Mouse (Mus musculus) lung, embryonic 15.5 days (tissue): ENCODE data around the gene Loxl4. TPM values are rescaled to one million over a fixed set of nuclear protein-coding genes. Genes with fewer than 3 reads are reported as not detected.

Experiments used
- ATAC-seq: fragments of 200-750 bp; cut with Nextera tagmentation; 2 replicates; pipeline ENCODE4 v1.8.0; 2017; ENCODE audit warnings: moderate number of reproducible peaks, borderline replicate concordance; ENCODE audit not compliant: low FRiP score, low TSS enrichment; ENCODE audit errors: extremely low read depth
- H3K27ac ChIP-seq: fragments of 300-500 bp; sonication (generic); 2 replicates; pipeline ENCODE4 v1.5.1; 2015; ENCODE audit warnings: moderate library complexity, mild to moderate bottlenecking, inconsistent platforms
- H3K27me3 ChIP-seq: fragments of 300-500 bp; sonication (generic); 2 replicates; pipeline ENCODE4 v1.6.1; 2015; ENCODE audit warnings: inconsistent platforms
- H3K36me3 ChIP-seq: fragments of 300-500 bp; sonication (generic); 2 replicates; pipeline ENCODE4 v1.6.1; 2015; ENCODE audit warnings: inconsistent platforms
- H3K4me1 ChIP-seq: fragments of 300-500 bp; sonication (generic); 2 replicates; pipeline ENCODE4 v1.6.1; 2015; ENCODE audit warnings: inconsistent platforms
- H3K4me2 ChIP-seq: fragments of 300-500 bp; sonication (generic); 2 replicates; pipeline ENCODE4 v1.6.1; 2015; ENCODE audit warnings: inconsistent platforms, mild to moderate bottlenecking, moderate library complexity
- H3K4me3 ChIP-seq: fragments of 300-500 bp; sonication (generic); 2 replicates; pipeline ENCODE4 v1.5.1; 2015; ENCODE audit warnings: mild to moderate bottlenecking, inconsistent platforms
- H3K9ac ChIP-seq: fragments of 300-500 bp; sonication (generic); 2 replicates; pipeline ENCODE4 v1.6.1; 2015; ENCODE audit warnings: inconsistent platforms
- H3K9me3 ChIP-seq: fragments of 300-500 bp; sonication (generic); 2 replicates; pipeline ENCODE4 v1.6.1; 2016; ENCODE audit warnings: inconsistent platforms
- WGBS: fragments of 180-500 bp; shearing (Covaris S2); methylation state at CpG from one replicate; pipeline ENCODE4 v1.1.7; 2015; 5-methylcytosine and 5-hydroxymethylcytosine counted together
- polyA plus RNA-seq: library from polyadenylated mRNA; unstranded; fragments of >200 nt; fragmentation: Nextera tagmentation; extraction: Ambion mirVana; gene quantifications from 2 replicates; pipeline ENCODE4 v1.2.1, GENCODE M21; 2015

Gene Loxl4
- polyA plus RNA-seq, 1 experiment from 2014 or later = 0.65 TPM

- no peak for ATAC-seq
- no peak overlapping the region for H3K4me2 ChIP-seq
- H3K4me3 ChIP-seq = no peak overlapping the region
- WGBS = 69% methylated on average over 8 of the region's 8 CpGs
- no peaks in the 10 kb centered on the region for H3K4me1 ChIP-seq
- H3K27ac ChIP-seq = no peak overlapping the region
- H3K36me3 ChIP-seq = no peaks in the 10 kb centered on the region
- no peak overlapping the region for H3K9ac ChIP-seq
- H3K9me3 ChIP-seq = no peaks in the 10 kb centered on the region
- no peaks in the 10 kb centered on the region for H3K27me3 ChIP-seq
These were observed 10.0 kb downstream of the Loxl4 start for GRCm38 (mm10) chr19:42602576-42602975.

GRCm38 (mm10) chr19:42602041-42602440, 10.6 kb downstream of the Loxl4 start:
- no peak for ATAC-seq
- Histone ChIP-seq H3K4me1 (no peaks in the 10 kb centered on the region), H3K9ac (no peak overlapping the region), H3K36me3 (no peaks in the 10 kb centered on the region), H3K4me2 (no peak overlapping the region), H3K27ac (no peak overlapping the region), H3K9me3 (no peaks in the 10 kb centered on the region), H3K27me3 (no peaks in the 10 kb centered on the region), H3K4me3 (no peak overlapping the region)
- WGBS = 62% methylated on average over 8 of the region's 8 CpGs

GRCm38 (mm10) chr19:42601445-42601844, 11.2 kb downstream of the Loxl4 start:
- WGBS = 70% methylated on average over 2 of the region's 2 CpGs
- H3K4me3 ChIP-seq = no peak overlapping the region
- no peak overlapping the region for H3K9ac ChIP-seq
- H3K27ac ChIP-seq = no peak overlapping the region
- H3K4me2 ChIP-seq = no peak overlapping the region
- H3K9me3 ChIP-seq = no peaks in the 10 kb centered on the region
- H3K36me3 ChIP-seq = no peaks in the 10 kb centered on the region
- H3K27me3 ChIP-seq = no peaks in the 10 kb centered on the region
- ATAC-seq = no peak
- H3K4me1 ChIP-seq = no peaks in the 10 kb centered on the region

GRCm38 (mm10) chr19:42600591-42600990, 12.0 kb downstream of the Loxl4 start:
- Histone ChIP-seq H3K4me3 (no peak overlapping the region), H3K27ac (no peak overlapping the region), H3K4me1 (no peaks in the 10 kb centered on the region), H3K4me2 (no peak overlapping the region), H3K36me3 (no peaks in the 10 kb centered on the region), H3K9ac (no peak overlapping the region), H3K9me3 (no peaks in the 10 kb centered on the region), H3K27me3 (no peaks in the 10 kb centered on the region)
- 59% methylated on average over 3 of the region's 3 CpGs for WGBS
- no peak for ATAC-seq

GRCm38 (mm10) chr19:42599891-42600290, 12.7 kb downstream of the Loxl4 start:
- Histone ChIP-seq H3K36me3 (no peaks in the 10 kb centered on the region), H3K4me2 (no peak overlapping the region), H3K4me1 (no peaks in the 10 kb centered on the region), H3K27ac (no peak overlapping the region), H3K27me3 (no peaks in the 10 kb centered on the region), H3K9ac (no peak overlapping the region), H3K4me3 (no peak overlapping the region), H3K9me3 (no peaks in the 10 kb centered on the region)
- ATAC-seq = no peak
- WGBS = 74% methylated on average over 17 of the region's 17 CpGs

- no peaks in the 10 kb centered on the region for H3K27me3 ChIP-seq
- H3K9ac ChIP-seq = no peak overlapping the region
- WGBS = 92% methylated on average over 6 of the region's 6 CpGs
- no peaks in the 10 kb centered on the region for H3K9me3 ChIP-seq
- no peak overlapping the region for H3K4me3 ChIP-seq
- H3K4me1 ChIP-seq = no peaks in the 10 kb centered on the region
- no peak for ATAC-seq
- no peaks in the 10 kb centered on the region for H3K36me3 ChIP-seq
- H3K4me2 ChIP-seq = no peak overlapping the region
- no peak overlapping the region for H3K27ac ChIP-seq
These were observed 14.7 kb downstream of the Loxl4 start for GRCm38 (mm10) chr19:42597896-42598295.

GRCm38 (mm10) chr19:42597286-42597685, 15.3 kb downstream of the Loxl4 start:
- Histone ChIP-seq H3K4me3 (no peak overlapping the region), H3K27ac (no peak overlapping the region)
- ATAC-seq = no peak

GRCm38 (mm10) chr19:42595066-42595465, 17.5 kb downstream of the Loxl4 start:
- Histone ChIP-seq H3K36me3 (no peaks in the 10 kb centered on the region; the same call in 1 of the 2 replicates), H3K4me1 (no peaks in the 10 kb centered on the region), H3K9ac (no peak overlapping the region), H3K27ac (no peak overlapping the region), H3K4me3 (no peak overlapping the region), H3K4me2 (no peak overlapping the region), H3K27me3 (no peaks in the 10 kb centered on the region), H3K9me3 (no peaks in the 10 kb centered on the region)
- ATAC-seq = no peak
- WGBS = 89% methylated on average over 6 of the region's 6 CpGs

More at GRCm38 (mm10) chr19:42597286-42597685, 15.3 kb downstream of the Loxl4 start:
- no peaks in the 10 kb centered on the region for H3K36me3 ChIP-seq
- WGBS = 93% methylated on average over 12 of the region's 12 CpGs
- no peak overlapping the region for H3K4me2 ChIP-seq
- no peaks in the 10 kb centered on the region for H3K27me3 ChIP-seq
- no peaks in the 10 kb centered on the region for H3K4me1 ChIP-seq
- no peaks in the 10 kb centered on the region for H3K9me3 ChIP-seq
- H3K9ac ChIP-seq = no peak overlapping the region

GRCm38 (mm10) chr19:42593456-42593855, 19.2 kb downstream of the Loxl4 start:
- no peak for ATAC-seq
- H3K27ac ChIP-seq = no peak overlapping the region
- H3K4me3 ChIP-seq = no peak overlapping the region
- no peak overlapping the region for H3K4me2 ChIP-seq
- no peaks in the 10 kb centered on the region for H3K9me3 ChIP-seq
- H3K36me3 ChIP-seq = no peaks in the 10 kb centered on the region; the same call in 1 of the 2 replicates
- 76% methylated on average over 6 of the region's 6 CpGs for WGBS
- no peaks in the 10 kb centered on the region for H3K4me1 ChIP-seq
- no peaks in the 10 kb centered on the region for H3K27me3 ChIP-seq
- no peak overlapping the region for H3K9ac ChIP-seq

- Histone ChIP-seq H3K4me3 (no peak overlapping the region), H3K27ac (no peak overlapping the region), H3K9me3 (no peaks in the 10 kb centered on the region), H3K9ac (no peak overlapping the region), H3K27me3 (no peaks in the 10 kb centered on the region), H3K4me2 (no peak overlapping the region), H3K4me1 (peaks cover 7% of the 10 kb centered on the region), H3K36me3 (no peaks in the 10 kb centered on the region; the same call in 1 of the 2 replicates)
- WGBS = 64% methylated on average over 14 of the region's 14 CpGs
- ATAC-seq = no peak
These were observed 21.1 kb downstream of the Loxl4 start for GRCm38 (mm10) chr19:42591534-42591933.

GRCm38 (mm10) chr19:42589246-42589645, 23.4 kb downstream of the Loxl4 start:
- Histone ChIP-seq H3K36me3 (peaks cover under 1% of the 10 kb centered on the region; the same call in 1 of the 2 replicates), H3K27me3 (no peaks in the 10 kb centered on the region), H3K4me1 (peaks cover 7% of the 10 kb centered on the region), H3K9me3 (no peaks in the 10 kb centered on the region), H3K27ac (no peak overlapping the region), H3K4me2 (no peak overlapping the region), H3K9ac (no peak overlapping the region), H3K4me3 (no peak overlapping the region)
- WGBS = 58% methylated on average over 1 of the region's 1 CpGs
- no peak for ATAC-seq

- Histone ChIP-seq H3K9ac (no peak overlapping the region), H3K27ac (0 out of 2 replicates have a peak overlapping the region, but pooled peaks have one; percentile 15), H3K4me3 (no peak overlapping the region), H3K27me3 (no peaks in the 10 kb centered on the region), H3K9me3 (no peaks in the 10 kb centered on the region), H3K4me2 (no peak overlapping the region), H3K4me1 (peaks cover 7% of the 10 kb centered on the region), H3K36me3 (peaks cover 8% of the 10 kb centered on the region; the same call in 1 of the 2 replicates)
- ATAC-seq = no peak
- WGBS = 21% methylated on average over 2 of the region's 2 CpGs
These were observed 24.9 kb downstream of the Loxl4 start for GRCm38 (mm10) chr19:42587704-42588103.

- Histone ChIP-seq H3K36me3 (peaks cover 11% of the 10 kb centered on the region; the same call in 1 of the 2 replicates), H3K9me3 (no peaks in the 10 kb centered on the region), H3K27me3 (no peaks in the 10 kb centered on the region), H3K4me2 (no peak overlapping the region), H3K9ac (no peak overlapping the region), H3K4me1 (peaks cover 7% of the 10 kb centered on the region), H3K27ac (no peak overlapping the region), H3K4me3 (no peak overlapping the region)
- ATAC-seq = no peak
- WGBS = 86% methylated on average over 3 of the region's 3 CpGs
These were observed 28.4 kb downstream of the Loxl4 start for GRCm38 (mm10) chr19:42584188-42584587.
